Mouse (Mus musculus) hindbrain, embryonic 12.5 days (tissue): Measurements from ENCODE around the gene Hkdc1. TPM values are rescaled to one million over a fixed set of nuclear protein-coding genes. Genes with fewer than 3 reads are reported as not detected.

Source experiments
- ATAC-seq: fragments of 200-750 bp; cut with Nextera tagmentation; 2 replicates; pipeline ENCODE4 v1.8.0; 2017; ENCODE audit warnings: moderate TSS enrichment; ENCODE audit not compliant: low FRiP score
- H3K27ac ChIP-seq: fragments of 300-500 bp; sonication (generic); 2 replicates; pipeline ENCODE4 v1.5.1; 2016; ENCODE audit warnings: mild to moderate bottlenecking
- H3K27me3 ChIP-seq: fragments of 300-500 bp; sonication (generic); 2 replicates; pipeline ENCODE4 v1.6.1; 2016; ENCODE audit warnings: mild to moderate bottlenecking
- H3K36me3 ChIP-seq: fragments of 300-500 bp; sonication (generic); 2 replicates; pipeline ENCODE4 v1.6.1; 2016; ENCODE audit warnings: mild to moderate bottlenecking
- H3K4me1 ChIP-seq: fragments of 300-500 bp; sonication (generic); 2 replicates; pipeline ENCODE4 v1.6.1; 2016
- H3K4me2 ChIP-seq: fragments of 300-500 bp; sonication (generic); replicated peaks from 2 replicates; pipeline ENCODE4 v1.6.1; 2016; ENCODE audit warnings: mild to moderate bottlenecking
- H3K4me3 ChIP-seq: fragments of 300-500 bp; sonication (generic); 2 replicates; pipeline ENCODE4 v1.5.1; 2016; ENCODE audit warnings: mild to moderate bottlenecking
- H3K9ac ChIP-seq: fragments of 300-500 bp; sonication (generic); 2 replicates; pipeline ENCODE4 v1.6.1; 2016; ENCODE audit warnings: mild to moderate bottlenecking, moderate library complexity
- H3K9me3 ChIP-seq: fragments of 300-500 bp; sonication (generic); replicated peaks from 2 replicates; pipeline ENCODE4 v1.6.1; 2016; ENCODE audit warnings: mild to moderate bottlenecking
- WGBS: fragments of 180-500 bp; shearing (Covaris S2); methylation state at CpG from one replicate; pipeline ENCODE4 v1.1.7; 2016; 5-methylcytosine and 5-hydroxymethylcytosine counted together
- polyA plus RNA-seq: library from polyadenylated mRNA; unstranded; fragments of >200 nt; fragmentation: Nextera tagmentation; extraction: Ambion mirVana; gene quantifications from 2 replicates; pipeline ENCODE4 v1.2.1, GENCODE M21; 2016

The Hkdc1 gene
- polyA plus RNA-seq, 1 experiment from 2014 or later, result 1.1 TPM

- Histone ChIP-seq H3K4me1 (peaks cover 4% of the 10 kb centered on the region; the same call in 1 of the 2 replicates), H3K27ac (no peak overlapping the region), H3K27me3 (peaks cover 3% of the 10 kb centered on the region; the same call in 1 of the 2 replicates), H3K9me3 (no peaks in the 10 kb centered on the region), H3K4me3 (no peak overlapping the region), H3K4me2 (no peak overlapping the region), H3K9ac (no peak overlapping the region), H3K36me3 (no peaks in the 10 kb centered on the region)
- ATAC-seq, result no peak
- 52% methylated on average over 7 of the region's 7 CpGs for WGBS
These were observed 3.4 kb downstream of the Hkdc1 start for GRCm38 (mm10) chr10:62418831-62419356.

DNA sequence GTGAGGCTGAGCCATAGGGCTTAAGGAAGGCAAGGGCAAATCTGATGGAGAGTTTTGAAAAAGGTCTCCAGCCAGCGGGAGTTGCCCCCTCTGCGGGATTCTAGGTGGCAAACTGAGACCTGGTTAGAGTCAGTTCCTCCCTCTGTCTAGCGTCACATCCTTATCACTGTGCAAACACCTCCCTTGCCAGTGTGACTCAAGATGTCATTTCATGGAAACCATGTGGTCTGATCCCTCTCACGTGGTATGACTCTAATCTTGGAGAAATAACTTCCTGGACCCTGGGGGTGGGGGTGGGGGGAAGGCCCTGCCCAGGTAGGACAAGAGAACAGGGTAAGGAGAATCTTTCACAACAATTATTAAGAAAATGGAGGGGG lies 8.7 kb downstream of the Hkdc1 start:
- ATAC-seq, result no peak
- 49% methylated on average over 4 of the region's 4 CpGs for WGBS
- Histone ChIP-seq H3K9me3 (no peaks in the 10 kb centered on the region), H3K9ac (no peak overlapping the region), H3K27ac (no peak overlapping the region), H3K4me2 (no peak overlapping the region), H3K4me1 (peaks cover 4% of the 10 kb centered on the region; the same call in 1 of the 2 replicates), H3K27me3 (peaks cover 3% of the 10 kb centered on the region; the same call in 1 of the 2 replicates), H3K36me3 (no peaks in the 10 kb centered on the region), H3K4me3 (no peak overlapping the region)

- peaks cover 4% of the 10 kb centered on the region; the same call in 1 of the 2 replicates for H3K4me1 ChIP-seq
- H3K4me2 ChIP-seq, result no peak overlapping the region
- ATAC-seq, result no peak
- H3K36me3 ChIP-seq, result no peaks in the 10 kb centered on the region
- no peaks in the 10 kb centered on the region for H3K9me3 ChIP-seq
- H3K4me3 ChIP-seq, result no peak overlapping the region
- 41% methylated on average over 8 of the region's 8 CpGs for WGBS
- peaks cover 3% of the 10 kb centered on the region; the same call in 1 of the 2 replicates for H3K27me3 ChIP-seq
- H3K27ac ChIP-seq, result no peak overlapping the region
- H3K9ac ChIP-seq, result no peak overlapping the region
These were observed 9.2 kb downstream of the Hkdc1 start for GRCm38 (mm10) chr10:62412906-62413605.

GRCm38 (mm10) chr10:62411431-62412410 lies 10.6 kb downstream of the Hkdc1 start:
- WGBS, result 70% methylated on average over 19 of the region's 19 CpGs
- no peak overlapping the region for H3K27ac ChIP-seq
- H3K4me1 ChIP-seq, result peaks cover 4% of the 10 kb centered on the region; the same call in 1 of the 2 replicates

DNA sequence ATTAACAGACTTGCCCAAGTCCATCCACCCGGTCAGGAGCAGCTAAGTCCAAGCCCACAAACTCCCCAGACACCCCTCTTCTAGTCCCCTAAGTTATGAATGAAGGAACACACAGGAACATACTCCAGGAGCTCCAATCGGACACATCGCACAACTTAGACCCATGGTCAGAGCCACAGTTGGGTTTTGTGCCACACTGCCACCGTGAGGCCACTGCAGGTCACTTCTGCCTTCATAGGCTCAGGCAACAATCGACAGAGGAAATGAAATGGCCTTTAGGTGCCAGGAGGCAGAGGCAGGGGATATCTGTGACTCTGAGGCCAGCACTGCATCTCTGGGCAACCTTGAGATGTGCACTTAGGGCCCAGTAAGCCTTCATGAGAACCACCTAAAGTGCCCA lies 11.3 kb downstream of the Hkdc1 start:
- 17% methylated on average over 5 of the region's 5 CpGs for WGBS
- Histone ChIP-seq H3K4me2 (no peak overlapping the region), H3K27me3 (0 out of 2 replicates have a peak, but pooled peaks cover 6% of the 10 kb centered on the region), H3K27ac (no peak overlapping the region), H3K4me1 (peaks cover 4% of the 10 kb centered on the region; the same call in 1 of the 2 replicates), H3K9ac (no peak overlapping the region), H3K4me3 (no peak overlapping the region), H3K9me3 (no peaks in the 10 kb centered on the region), H3K36me3 (no peaks in the 10 kb centered on the region)
- ATAC-seq, result 0 out of 2 replicates have a peak, but pooled peaks have one; percentile 32

More at GRCm38 (mm10) chr10:62411431-62412410, 10.6 kb downstream of the Hkdc1 start:
- no peak for ATAC-seq
- Histone ChIP-seq H3K27me3 (0 out of 2 replicates have a peak, but pooled peaks cover 6% of the 10 kb centered on the region), H3K9ac (no peak overlapping the region), H3K9me3 (no peaks in the 10 kb centered on the region), H3K36me3 (no peaks in the 10 kb centered on the region), H3K4me3 (no peak overlapping the region), H3K4me2 (no peak overlapping the region)

GRCm38 (mm10) chr10:62404901-62405300 lies 17.4 kb downstream of the Hkdc1 start:
- WGBS, result 31% methylated on average over 14 of the region's 14 CpGs
- H3K4me3 ChIP-seq, result no peak overlapping the region

GRCm38 (mm10) chr10:62401641-62402111 lies 20.6 kb downstream of the Hkdc1 start:
- Histone ChIP-seq H3K36me3 (no peaks in the 10 kb centered on the region), H3K9me3 (no peaks in the 10 kb centered on the region), H3K9ac (no peak overlapping the region), H3K4me2 (no peak overlapping the region), H3K27me3 (no peaks in the 10 kb centered on the region), H3K4me3 (no peak overlapping the region), H3K27ac (no peak overlapping the region), H3K4me1 (peaks cover 6% of the 10 kb centered on the region; the same call in 1 of the 2 replicates)
- WGBS, result 77% methylated on average over 19 of the region's 19 CpGs
- no peak for ATAC-seq

More at GRCm38 (mm10) chr10:62404901-62405300, 17.4 kb downstream of the Hkdc1 start:
- ATAC-seq, result 0 out of 2 replicates have a peak, but pooled peaks have one; percentile 13
- H3K4me1 ChIP-seq, result peaks cover 6% of the 10 kb centered on the region; the same call in 1 of the 2 replicates
- H3K27ac ChIP-seq, result no peak overlapping the region
- no peaks in the 10 kb centered on the region for H3K36me3 ChIP-seq
- peak overlapping the region; percentile 5; the same call in 1 of the 2 replicates for H3K9ac ChIP-seq
- H3K4me2 ChIP-seq, result peak overlapping the region; percentile 39
- H3K9me3 ChIP-seq, result no peaks in the 10 kb centered on the region
- H3K27me3 ChIP-seq, result 0 out of 2 replicates have a peak, but pooled peaks cover 6% of the 10 kb centered on the region

DNA sequence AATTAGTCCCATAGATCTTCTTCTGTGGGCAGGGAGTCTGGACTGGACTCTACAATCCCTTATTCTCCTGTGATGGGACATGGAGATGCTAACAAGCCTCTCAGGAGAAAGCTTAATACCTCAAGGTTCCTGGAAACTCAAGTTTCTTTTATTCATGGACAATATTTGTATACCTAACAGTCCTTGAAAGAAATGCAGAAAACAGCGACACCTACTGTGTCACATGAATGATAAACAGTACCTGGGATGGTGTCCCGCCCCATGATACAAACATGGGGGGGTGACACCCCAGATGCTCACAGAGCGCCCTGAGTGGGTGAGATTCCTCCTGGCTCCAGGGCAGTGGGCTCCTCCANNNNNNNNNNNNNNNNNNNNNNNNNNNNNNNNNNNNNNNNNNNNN lies 39.3 kb downstream of the Hkdc1 start:
- H3K4me1 ChIP-seq, result no peaks in the 10 kb centered on the region
- H3K27me3 ChIP-seq, result no peaks in the 10 kb centered on the region

GRCm38 (mm10) chr10:62380936-62381335 lies 41.4 kb downstream of the Hkdc1 start:
- Histone ChIP-seq H3K9ac (no peak overlapping the region), H3K4me3 (no peak overlapping the region), H3K27me3 (no peaks in the 10 kb centered on the region), H3K27ac (no peak overlapping the region), H3K4me2 (no peak overlapping the region), H3K9me3 (no peaks in the 10 kb centered on the region), H3K4me1 (no peaks in the 10 kb centered on the region), H3K36me3 (no peaks in the 10 kb centered on the region)
- ATAC-seq, result no peak

More for the DNA sequence above, 39.3 kb downstream of the Hkdc1 start:
- Histone ChIP-seq H3K36me3 (no peaks in the 10 kb centered on the region), H3K4me3 (no peak overlapping the region), H3K4me2 (no peak overlapping the region), H3K9ac (no peak overlapping the region), H3K9me3 (no peaks in the 10 kb centered on the region), H3K27ac (no peak overlapping the region)
- WGBS, result 74% methylated on average over 3 of the region's 3 CpGs
- ATAC-seq, result no peak

DNA sequence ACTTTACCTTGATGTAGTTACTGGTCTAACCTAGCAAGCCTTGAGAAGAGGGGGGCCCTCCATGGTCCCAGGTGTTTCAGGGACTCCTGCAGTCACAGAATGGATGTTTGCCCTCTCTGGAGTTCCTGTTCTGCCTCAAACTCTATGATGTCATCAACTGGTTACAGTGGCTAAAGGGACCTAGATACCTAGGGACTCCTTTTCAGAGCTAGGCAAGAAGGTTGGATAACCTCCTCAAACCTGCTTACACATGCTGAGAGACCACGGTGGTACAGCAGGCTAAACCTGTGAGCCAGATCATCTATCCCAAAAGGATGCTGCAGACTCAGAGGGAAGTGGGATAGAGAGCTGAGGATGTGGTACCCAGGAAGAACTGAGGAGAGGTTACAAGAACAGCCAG lies 42.5 kb downstream of the Hkdc1 start, which contains the start of gene Hk1:
TSS of gene Hk1 (minus strand) at position 101 of the 400 bp plus-strand sequence.
- Histone ChIP-seq H3K27ac (no peak within 1 kb of the TSS), H3K27me3 (no peaks in the 10 kb centered on the region), H3K36me3 (no peaks in the 10 kb centered on the region), H3K4me2 (no peak within 1 kb of the TSS), H3K9ac (no peak within 1 kb of the TSS), H3K4me3 (no peak within 1 kb of the TSS), H3K9me3 (no peaks in the 10 kb centered on the region), H3K4me1 (no peaks in the 10 kb centered on the region; the same call in 1 of the 2 replicates)
- 86% methylated on average over 1 of the region's 1 CpGs for WGBS
- ATAC-seq, result no peak

DNA sequence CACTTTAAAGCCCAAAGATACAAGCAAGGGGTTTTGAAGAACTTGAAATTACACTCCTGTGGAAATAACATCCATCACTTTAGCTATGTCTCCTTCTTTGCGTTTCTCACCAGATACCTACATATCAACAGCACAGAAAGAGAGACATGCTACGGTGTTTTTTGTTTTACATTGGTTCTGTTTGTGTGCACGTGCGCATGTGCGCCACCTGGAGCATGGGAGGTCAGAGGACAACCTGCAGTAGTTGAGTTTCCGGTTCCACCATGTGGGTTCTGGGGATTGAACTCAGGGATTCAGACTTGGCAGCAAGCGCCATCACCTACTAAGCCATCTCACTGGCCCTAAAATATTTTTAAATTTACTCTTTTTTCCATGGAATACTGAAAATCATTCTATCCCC lies 63.5 kb downstream of the Hkdc1 start:
- Histone ChIP-seq H3K9ac (no peak overlapping the region), H3K4me3 (no peak overlapping the region), H3K9me3 (no peaks in the 10 kb centered on the region), H3K36me3 (no peaks in the 10 kb centered on the region), H3K27me3 (no peaks in the 10 kb centered on the region), H3K27ac (no peak overlapping the region), H3K4me2 (no peak overlapping the region), H3K4me1 (no peaks in the 10 kb centered on the region)
- 91% methylated on average over 7 of the region's 7 CpGs for whole genome bisulfite sequencing
- ATAC-seq, result no peak
